Mouse (Mus musculus) erythroid progenitor cell, adult 5-6 weeks (primary cell): Measurements from ENCODE around the gene Desi1. TPM values are rescaled to one million over a fixed set of nuclear protein-coding genes. Genes with fewer than 3 reads are reported as not detected.
A peak's percentile ranks its signal among the peaks of the same experiment; 100 is the strongest.

Source experiments
- ATAC-seq: replicated peaks from 2 replicates; pipeline ENCODE4 v1.8.0; 2016; ENCODE audit warnings: moderate number of reproducible peaks, mild to moderate bottlenecking, moderate TSS enrichment, inconsistent platforms; ENCODE audit not compliant: poor library complexity, low FRiP score, severe bottlenecking
- total RNA-seq, 2 experiments: library from RNA; stranded (forward) in 1 of 2; stranded (reverse) in 1 of 2; fragments of 150-400 nt in 1 of 2; fragments of 186-747, 209-891 nt in 1 of 2; gene quantifications; 2 replicates each; pipeline versions ENCODE4 v1.2.3 to v1.2.4; 2015 to 2017; ENCODE audit warnings: low replicate concordance in 2 of 2

Desi1 gene
- total RNA-seq, 2 experiments from 2014 or later = 7.9 to 21.0 TPM

DNA sequence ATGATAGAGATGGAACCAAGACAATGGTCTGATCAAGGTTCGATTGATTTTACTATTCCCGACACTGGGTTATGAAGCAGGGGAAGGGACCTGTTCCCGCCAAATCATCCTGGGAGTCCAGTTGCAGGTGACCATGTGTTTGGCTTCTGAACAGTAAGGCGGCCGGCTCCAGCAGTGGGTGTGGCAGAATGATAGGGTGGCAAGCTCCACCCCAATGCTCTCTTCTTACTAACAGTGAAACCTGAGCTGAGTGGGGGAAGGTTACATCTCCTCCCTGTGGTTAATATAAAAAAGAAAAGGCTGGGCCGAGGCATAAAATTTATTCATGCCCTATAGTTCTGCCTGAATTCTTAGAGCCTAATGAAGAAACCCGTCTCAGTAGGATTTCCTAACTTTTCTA, 64.5 kb downstream of the Desi1 start:
- ATAC-seq = peak; percentile 100

GRCm38 (mm10) chr15:81968447-81968846, 65.2 kb downstream of the Desi1 start:
- no peak for ATAC-seq

DNA sequence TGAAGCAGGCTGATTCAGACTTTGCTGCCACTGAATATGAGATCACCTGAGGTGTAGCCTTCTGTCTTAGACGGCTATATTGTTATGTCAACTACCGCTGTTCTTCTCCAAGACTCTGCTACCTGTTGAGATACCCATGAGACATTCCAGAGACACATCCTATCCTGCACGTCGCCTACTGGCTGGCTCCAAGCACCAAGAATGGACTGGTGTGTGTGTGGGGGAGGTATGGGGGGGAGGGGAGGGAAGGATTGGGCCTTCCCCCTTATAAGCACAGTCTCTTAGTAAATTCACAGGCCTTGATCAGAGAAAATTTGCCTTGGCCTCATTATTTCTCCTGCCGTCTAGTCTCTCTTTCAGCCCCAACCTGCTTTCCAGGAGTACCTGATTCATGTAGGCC, 65.8 kb downstream of the Desi1 start:
- ATAC-seq = no peak

DNA sequence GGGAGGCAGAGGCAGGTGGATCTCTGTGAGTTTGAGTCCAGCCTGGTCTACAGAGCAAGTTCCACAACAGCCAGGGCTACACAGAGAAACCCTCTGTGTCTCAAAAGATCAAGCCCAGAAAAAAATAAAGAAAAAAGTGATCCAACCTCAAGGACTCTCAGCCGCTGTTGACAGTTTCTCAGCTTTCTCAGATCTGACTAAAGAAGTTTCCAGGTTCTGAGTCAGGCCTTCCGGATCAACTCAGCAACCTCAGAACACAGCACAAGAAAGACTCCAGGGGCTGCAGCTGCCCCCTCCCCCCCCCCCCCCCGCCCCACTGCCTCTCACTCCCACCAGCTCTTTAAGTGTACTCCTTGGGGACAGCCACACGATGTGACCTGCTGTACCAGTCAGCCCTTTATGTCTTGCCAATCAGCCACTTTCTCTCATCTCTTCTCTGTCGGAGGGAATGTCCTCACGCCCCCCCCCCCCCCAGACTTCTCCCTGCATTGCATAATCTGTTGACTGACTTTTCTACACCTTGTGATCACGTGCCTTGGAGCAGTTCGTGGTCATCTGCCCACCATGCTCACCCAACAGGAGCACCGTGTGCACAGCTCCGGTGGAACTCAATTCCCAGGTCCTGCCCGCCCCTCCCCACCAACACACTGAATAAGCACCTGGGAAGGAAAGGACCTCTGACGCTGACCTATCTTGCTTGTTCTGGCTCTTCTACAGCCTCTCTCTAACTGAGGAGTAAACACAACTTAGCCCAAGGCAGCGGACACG, 67.4 kb downstream of the Desi1 start:
- ATAC-seq = no peak

GRCm38 (mm10) chr15:81964980-81965545, 68.6 kb downstream of the Desi1 start:
- ATAC-seq = no peak

DNA sequence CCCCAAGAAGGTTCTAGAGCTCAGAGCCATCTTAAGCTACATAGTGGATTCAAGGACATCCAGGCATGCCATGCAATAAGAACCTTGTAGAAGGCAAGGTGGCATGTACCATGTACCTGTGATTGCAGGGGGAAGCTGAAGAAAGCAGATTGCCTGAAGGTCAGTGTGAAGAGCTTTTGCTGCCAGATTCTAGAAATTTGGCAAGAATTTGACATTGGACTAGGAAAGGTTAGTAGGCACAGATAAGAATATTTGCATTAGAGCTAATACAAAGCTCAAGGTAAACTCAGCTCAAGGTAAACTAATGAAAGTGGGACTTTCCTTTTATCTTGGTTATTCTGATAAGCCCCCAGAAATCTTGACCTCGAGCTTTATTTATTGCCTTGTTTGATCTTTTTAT, 69.4 kb downstream of the Desi1 start:
- no peak for ATAC-seq

GRCm38 (mm10) chr15:81961078-81961451, 72.6 kb downstream of the Desi1 start:
- ATAC-seq = peak; percentile 40

DNA sequence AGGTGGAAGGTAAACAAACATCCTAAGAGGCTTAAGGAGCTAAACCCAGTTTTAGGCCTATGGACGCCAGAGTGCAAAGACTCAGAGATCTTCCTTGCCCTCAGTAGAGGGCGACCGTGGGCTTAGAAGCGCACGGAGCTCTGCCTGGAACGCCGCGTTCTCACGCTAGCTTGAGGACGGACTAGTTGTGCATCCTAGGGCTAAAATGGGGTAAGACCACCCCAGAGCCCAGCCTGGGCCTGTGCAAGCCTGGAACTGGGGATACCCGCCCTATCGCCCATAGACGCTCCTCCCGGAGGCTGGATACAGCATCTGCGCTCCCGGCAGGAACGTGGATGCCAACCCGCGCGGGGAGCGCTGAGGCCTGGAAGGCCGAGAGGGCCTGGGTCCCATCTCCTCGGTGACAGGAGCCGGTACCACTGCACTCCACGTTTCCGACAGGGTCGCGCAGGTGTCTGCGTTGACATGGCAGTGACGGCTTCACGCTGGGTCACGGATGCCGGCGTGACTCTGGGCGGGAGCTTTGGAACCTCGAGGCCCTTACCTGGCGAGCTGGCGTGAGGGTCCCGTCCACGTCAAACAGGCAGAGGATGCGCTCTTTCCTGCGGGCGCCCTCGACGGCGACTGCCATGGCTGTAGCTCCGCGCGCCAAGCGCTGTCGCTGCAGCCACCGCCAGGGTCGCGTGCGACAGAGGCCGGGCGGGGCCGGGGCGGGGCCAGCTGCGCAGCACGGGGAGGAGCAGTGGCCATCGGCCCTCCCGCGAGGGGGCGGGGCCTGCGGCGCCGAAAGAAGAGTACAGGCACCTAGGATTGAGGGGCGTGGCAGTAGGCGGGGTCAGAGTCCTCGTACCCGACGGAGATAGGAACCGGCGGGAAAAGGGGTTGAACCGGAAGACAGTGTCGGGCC, 73.2 kb downstream of the Desi1 start, which contains the start of gene Pmm1:
Gene Pmm1 (minus strand): TSS at position 760 of the 907 bp plus-strand sequence.
- ATAC-seq = peak; percentile 89

DNA sequence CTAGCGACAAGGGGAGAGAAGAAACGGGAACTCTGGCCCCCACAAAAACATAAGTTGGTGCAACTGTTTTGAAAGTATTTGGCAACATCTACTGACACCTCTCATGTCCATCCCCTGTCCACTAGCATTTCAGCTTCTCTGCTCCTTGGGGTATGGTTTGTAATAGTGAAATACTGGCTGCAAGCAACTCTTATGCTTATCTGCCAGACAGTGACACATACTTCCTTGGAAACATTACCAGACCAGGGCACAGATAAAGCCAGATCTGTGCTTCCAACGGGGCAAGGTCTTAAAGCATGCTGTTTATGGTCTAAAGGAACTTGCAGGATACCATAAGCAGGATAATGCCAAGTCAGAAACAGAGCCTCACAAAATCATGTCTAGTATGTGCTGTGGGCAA, 74.8 kb downstream of the Desi1 start:
- no peak for ATAC-seq

DNA sequence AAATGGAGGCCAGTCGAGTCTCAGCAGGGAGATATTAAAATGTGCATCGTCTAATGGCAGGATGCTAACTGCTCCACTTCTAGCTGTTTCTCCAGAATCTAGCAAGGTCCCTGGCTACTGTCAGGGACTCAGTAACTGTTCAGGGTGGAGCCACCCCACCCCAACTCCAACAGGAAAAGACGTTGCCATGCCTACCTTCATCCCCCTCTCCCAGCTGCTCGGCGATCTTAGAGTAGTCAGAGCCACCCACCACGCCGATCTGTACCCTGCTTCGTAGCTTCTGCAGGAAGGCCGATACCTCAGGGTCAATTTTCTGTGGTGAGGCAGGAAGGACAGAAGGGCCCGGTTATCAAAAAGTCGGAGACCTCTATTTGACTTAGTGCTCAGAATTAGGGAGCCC, 76.1 kb downstream of the Desi1 start:
- no peak for ATAC-seq

- no peak for ATAC-seq
These were observed 77.2 kb downstream of the Desi1 start for GRCm38 (mm10) chr15:81956457-81956856.

DNA sequence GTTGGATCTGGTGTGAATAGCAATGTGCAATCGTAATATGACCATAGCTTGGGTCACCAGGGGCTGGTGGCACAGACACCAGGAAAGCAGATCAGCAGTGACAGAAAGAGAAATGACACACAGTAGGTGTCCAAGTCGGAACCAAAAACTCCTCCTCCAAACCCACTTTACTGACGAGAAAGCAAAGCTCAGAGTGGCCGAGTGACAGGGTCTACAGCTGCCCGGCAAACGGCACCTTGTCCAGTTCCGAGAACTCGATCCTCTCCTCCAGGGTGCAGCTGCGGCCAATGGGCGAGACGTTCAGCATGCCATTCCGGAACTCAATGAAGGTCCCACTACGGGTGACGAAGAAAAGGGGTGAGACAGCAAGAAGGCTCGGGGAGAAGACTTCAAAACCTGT, 78.2 kb downstream of the Desi1 start:
- no peak for ATAC-seq

- no peak for ATAC-seq
These were observed 78.9 kb downstream of the Desi1 start for GRCm38 (mm10) chr15:81954716-81955115.

- ATAC-seq = no peak
These were observed 79.5 kb downstream of the Desi1 start for GRCm38 (mm10) chr15:81954151-81954583.

DNA sequence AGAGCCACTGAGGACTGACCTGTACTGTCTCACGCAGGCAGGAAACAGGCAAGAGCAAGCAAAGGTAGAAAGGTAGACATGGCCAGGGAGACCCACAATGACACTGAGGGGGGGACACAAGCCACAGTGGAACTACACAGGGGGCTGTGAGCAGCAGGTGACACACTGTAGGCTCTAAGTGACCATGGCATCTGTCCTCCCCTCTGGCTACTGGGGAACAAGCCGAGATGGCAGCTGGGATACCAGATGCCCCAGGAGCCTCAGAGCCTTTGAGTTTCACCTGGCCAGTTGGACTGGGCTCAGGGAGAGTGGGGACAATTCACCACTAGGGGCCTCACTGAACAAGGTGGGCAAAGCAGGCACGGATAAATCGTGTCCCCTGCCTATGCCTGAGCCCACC, 81.4 kb downstream of the Desi1 start:
- ATAC-seq = no peak

- ATAC-seq = no peak
These were observed 82.5 kb downstream of the Desi1 start for GRCm38 (mm10) chr15:81951159-81951558.

DNA sequence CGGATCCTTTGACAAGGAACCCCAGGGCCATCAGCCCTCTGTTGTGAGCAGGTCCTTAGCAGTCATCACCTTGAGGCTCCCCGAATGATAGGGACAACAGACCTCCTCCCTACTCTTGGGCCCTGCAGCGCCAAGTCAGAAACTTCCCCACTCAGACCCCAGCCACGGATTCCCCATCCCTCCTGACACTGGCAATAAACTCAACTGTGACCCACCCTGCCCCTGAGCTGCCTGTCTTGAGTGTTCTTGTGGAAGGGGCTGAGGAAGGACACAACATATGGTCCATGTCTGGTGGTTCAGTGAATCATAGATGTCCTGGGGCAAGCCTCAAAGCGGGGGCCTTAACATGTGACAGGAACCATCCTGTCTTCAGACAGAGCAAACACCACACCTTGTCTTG, 82.9 kb downstream of the Desi1 start:
- ATAC-seq = no peak

- no peak for ATAC-seq
These were observed 84.1 kb downstream of the Desi1 start for GRCm38 (mm10) chr15:81949476-81950131.

GRCm38 (mm10) chr15:81949076-81949475, 84.6 kb downstream of the Desi1 start:
- no peak for ATAC-seq

- no peak for ATAC-seq
These were observed 90.4 kb downstream of the Desi1 start for GRCm38 (mm10) chr15:81943176-81943749.
